Mouse (Mus musculus): ENCODE results near the gene Smtnl1. TPM values are rescaled to one million over a fixed set of nuclear protein-coding genes. Genes with fewer than 3 reads are reported as not detected.
"Not testable (repeated sequence)": the region's sequence is repeated elsewhere in the genome, so short reads cannot be mapped to it uniquely, and the experiment has no call there.

Smtnl1 gene
- total RNA-seq, 2 experiments from 2014 or later, result not detected

DNA sequence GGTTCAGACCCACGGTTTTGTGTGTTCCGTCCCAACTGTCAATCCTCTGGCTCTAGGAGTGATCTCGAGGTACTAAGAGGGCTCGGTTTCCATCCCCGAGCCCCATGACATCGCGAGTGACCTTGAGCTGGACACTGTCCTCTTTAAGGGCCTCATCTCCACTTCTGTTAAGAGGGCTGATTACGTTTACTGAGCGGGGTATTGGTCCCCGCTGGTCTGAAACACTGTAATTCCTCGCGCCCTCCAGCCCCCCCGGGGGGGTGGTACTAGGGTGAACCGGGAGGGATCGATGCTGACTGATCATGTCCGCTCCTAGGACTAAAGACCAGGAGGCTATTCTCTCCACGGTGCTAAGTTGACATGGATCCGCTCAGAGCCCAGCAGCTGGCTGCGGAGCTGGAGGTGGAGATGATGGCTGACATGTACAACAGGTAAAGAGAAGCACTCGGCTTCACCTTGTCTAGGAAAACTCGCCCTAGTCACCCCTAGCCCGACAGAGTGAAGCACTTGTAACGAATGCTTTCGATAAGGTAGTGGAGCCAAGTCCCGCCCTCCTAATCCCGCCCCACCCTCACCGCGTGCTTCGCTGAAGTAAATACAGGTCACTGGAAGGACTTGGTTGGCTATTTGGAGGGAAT, 5.0 kb upstream of the Smtnl1 start:
- TF ChIP-seq CTCF (conservative IDR thresholded peaks at IDR 0.05), result no peak
- H3K27ac ChIP-seq, result peak overlapping the region; percentile 79
- H3K4me3 ChIP-seq, result peak overlapping the region; percentile 97
- DNase-seq (ENCODE audit: low spot score in 2 of 2), result no peak

DNA sequence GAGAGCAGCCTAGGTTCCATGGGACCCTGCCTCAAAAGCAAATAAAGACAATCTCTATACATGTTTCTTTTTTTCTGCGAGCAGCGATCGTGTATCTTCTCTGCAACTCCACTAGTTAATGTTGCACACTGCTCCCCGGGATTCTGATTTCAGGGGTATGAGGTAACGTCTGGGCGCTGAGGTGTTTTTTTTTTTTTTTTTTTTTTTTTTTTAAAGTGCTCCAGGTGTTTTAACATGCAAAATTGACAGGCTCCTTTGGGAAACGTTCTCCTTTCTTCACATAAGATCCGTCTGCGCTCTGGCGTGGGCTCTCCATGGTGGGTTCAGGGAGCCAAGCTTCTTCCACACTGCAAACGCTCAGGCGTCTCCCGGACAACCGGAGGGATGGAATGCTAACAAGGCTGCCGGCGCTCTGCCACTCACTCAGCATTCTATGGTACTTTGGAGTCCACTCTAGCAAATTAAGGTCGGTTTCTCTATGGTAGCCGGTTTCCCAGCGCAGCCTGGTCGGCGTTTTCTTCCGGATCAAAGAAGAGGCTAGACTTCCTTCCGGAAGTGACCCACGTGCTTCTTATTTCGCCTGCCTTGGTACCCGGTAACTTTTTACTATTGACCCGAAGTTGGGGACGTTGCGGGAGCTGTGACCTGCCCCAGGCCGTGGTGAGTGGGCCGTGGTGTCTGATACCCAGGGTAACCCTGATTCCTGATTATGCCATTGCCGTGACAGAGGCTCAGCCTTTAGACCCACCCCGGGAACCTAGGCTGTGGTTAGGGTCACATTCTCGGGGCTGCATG, 4.2 kb upstream of the Smtnl1 start, which contains the start of gene Timm10:
Gene Timm10, plus strand, starts transcription at position 510 of the 795 bp plus-strand sequence.
- DNase-seq (ENCODE audit: low spot score in 2 of 2), result peak; percentile 86 to 95
- H3K27ac ChIP-seq, result peak within 1 kb of the TSS; percentile 79
- H3K4me3 ChIP-seq, result peak within 1 kb of the TSS; percentile 97
- TF ChIP-seq CTCF (conservative IDR thresholded peaks at IDR 0.05), result no peak

DNA sequence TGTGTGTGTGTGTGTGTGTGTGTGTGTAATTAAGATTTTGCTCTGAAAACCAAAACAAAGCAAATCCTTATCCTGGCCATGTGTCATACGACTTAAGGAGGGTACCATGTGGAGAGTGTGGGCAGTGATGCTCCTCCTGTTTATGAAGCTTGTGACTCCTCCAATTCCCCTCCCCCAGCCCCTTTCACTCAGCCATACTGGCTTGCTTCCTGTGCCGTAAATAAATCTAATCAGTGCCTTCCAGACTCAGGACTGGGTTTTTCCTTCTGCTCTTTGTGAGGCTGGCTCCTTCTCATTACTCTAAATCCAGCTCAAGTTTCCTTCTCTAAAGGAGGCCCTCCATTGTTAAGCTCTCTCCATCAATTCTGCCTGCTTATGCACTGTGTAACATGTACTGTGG, 785 bp upstream of the Smtnl1 start:
- H3K27ac ChIP-seq, result no peak overlapping the region
- DNase-seq (ENCODE audit: low spot score in 2 of 2), result peak in 1 of 2 experiments; percentile 38
- no peak overlapping the region for H3K4me3 ChIP-seq
- no peak for TF ChIP-seq CTCF (conservative IDR thresholded peaks at IDR 0.05)

DNA sequence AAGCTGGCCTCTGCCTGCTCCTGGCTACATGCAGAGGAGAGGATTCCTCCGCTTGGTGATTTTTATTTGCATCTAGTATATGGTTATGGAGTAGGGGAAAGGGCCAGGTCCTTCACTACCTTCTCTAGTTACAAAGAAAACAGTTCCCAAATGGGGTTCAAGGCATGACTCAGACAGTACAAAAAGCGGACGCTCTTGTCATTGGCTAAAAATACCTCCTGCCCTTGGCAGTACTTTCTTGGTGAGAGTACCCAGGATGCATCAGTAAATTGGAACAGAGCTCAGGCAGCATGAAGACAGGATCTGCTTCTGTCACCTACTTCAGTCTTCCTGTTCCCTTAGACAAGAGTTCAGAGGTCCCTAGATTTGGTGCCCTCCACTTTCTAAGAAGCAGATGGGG, 2.6 kb downstream of the Smtnl1 start:
- no peak for DNase-seq (ENCODE audit: low spot score in 2 of 2)
- Histone ChIP-seq H3K27ac (no peak overlapping the region), H3K4me3 (no peak overlapping the region)
- no peak for TF ChIP-seq CTCF (conservative IDR thresholded peaks at IDR 0.05)

DNA sequence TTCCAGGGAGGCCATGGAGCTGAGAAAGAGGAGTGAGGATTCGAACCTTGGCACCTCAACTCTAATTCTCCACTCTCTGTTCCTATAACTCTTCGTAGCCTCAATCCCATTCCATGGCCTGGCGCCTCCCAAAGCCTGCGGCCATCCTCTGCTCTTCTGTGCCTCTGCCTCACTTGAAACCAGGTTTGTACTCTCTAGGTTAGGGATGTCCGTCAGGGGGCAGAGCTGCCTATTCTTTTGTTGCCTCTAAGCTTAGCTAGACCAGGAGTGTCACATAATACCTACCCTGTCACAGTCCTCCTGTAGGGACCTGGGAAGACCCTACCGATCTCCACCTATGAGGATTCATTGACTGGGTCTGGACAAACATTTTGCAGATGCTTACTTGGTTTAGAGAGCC, 9.8 kb downstream of the Smtnl1 start:
- Histone ChIP-seq H3K4me3 (no peak overlapping the region), H3K27ac (no peak overlapping the region)
- no peak for DNase-seq (ENCODE audit: low spot score in 2 of 2)
- no peak for TF ChIP-seq CTCF (conservative IDR thresholded peaks at IDR 0.05)

DNA sequence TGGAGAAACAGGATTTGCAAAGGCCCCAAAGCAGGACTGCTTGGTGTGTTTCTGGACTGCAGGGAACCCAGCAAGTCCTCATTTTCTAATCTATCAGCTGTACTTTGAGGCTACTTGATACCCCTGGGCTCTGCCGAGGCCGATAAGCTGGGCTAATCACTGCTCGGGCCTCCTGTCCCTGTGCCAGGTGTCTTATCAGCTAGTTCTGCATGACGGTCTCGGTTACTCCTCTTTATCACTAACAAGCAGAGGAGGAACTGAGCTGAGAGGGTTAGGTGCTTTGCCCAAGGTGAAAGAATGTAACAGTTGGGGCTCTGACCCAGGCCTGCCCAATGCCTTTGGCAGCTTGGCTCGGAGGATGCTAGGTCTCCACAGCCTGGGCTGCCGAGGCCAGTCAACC, 10.6 kb downstream of the Smtnl1 start:
- no peak for TF ChIP-seq CTCF (conservative IDR thresholded peaks at IDR 0.05)
- Histone ChIP-seq H3K27ac (no peak overlapping the region), H3K4me3 (no peak overlapping the region)
- no peak for DNase-seq (ENCODE audit: low spot score in 2 of 2)

DNA sequence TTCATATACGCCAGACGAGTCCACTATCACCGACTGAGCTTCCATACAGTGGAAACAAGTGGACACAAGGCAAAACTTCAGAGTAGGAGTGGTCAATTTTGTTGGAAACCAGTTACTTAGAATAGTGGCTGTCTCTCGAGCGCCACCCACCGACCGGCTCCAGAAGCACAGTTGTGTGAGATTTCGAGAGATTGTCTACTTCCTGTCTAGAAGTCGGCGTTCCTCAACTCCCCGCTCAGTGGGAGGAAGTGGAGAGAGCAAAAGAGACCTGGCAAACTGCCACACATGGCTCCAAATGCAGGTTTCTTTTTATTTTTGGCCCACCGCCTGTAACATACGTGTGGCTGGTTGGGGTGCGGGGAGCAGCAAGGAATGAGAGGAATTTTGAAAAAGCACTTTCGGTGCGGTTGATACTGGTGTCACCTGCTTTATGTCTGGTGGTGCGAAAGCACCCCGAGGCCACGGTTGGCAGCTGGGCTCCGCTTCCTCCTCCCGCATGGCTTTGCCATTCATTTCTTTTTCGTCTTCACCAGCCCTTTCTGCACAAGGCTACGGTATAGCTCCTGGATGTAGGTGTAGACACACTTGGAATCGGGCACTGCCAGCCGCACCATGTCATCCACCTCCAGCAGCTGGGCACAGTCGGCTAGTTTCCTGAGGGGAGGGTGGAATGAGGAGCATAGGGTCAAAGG, 11.4 kb downstream of the Smtnl1 start:
- Histone ChIP-seq H3K27ac (peak overlapping the region; percentile 41; the same call in 1 of the 2 replicates), H3K4me3 (peak overlapping the region; percentile 50)
- peak; percentile 92 for TF ChIP-seq CTCF (conservative IDR thresholded peaks at IDR 0.05)
- peak; percentile 74 to 83 for DNase-seq (ENCODE audit: low spot score in 2 of 2)

DNA sequence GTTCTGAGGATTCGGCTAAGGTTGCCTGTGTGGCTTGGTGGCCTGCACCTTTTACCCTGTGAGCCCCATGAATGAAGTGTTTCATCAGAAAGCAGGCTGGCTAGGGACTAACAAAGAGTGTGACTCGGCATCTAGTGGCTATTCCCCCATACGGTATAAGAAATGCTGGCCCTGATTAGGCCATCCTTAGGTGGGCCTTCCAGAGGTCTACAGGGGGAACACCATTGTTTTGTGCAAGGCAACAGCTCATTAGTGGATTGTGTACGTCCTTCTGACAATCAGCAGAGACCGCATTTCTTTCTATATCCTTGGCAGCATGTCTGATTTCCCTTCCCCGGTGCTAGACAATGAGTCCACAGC, 11.9 kb downstream of the Smtnl1 start:
- no peak for TF ChIP-seq CTCF (conservative IDR thresholded peaks at IDR 0.05)
- H3K4me3 ChIP-seq, result no peak overlapping the region
- no peak for DNase-seq (ENCODE audit: low spot score in 2 of 2)
- H3K27ac ChIP-seq, result no peak overlapping the region

DNA sequence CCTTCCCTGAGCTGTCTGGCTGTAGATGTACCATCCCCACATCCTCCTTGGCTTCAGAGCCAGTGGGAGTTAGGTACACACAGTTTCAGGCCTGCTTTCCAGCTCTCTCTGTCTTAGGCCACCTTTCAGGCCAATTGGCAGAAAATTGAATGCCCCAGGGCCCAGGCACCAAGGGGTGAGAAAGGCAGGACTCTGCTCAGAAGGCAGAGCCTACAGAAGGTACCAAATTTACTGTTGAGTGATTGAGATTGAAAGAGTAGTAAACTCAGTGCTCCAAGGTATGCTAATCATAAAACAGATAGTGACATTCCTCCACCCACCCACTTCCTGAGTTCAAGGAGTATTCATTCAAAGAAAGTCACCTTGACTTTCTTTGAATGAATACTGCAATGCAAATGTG, 13.1 kb downstream of the Smtnl1 start:
- no peak for DNase-seq (ENCODE audit: low spot score in 2 of 2)
- Histone ChIP-seq H3K4me3 (no peak overlapping the region), H3K27ac (no peak overlapping the region)
- TF ChIP-seq CTCF (conservative IDR thresholded peaks at IDR 0.05), result no peak

DNA sequence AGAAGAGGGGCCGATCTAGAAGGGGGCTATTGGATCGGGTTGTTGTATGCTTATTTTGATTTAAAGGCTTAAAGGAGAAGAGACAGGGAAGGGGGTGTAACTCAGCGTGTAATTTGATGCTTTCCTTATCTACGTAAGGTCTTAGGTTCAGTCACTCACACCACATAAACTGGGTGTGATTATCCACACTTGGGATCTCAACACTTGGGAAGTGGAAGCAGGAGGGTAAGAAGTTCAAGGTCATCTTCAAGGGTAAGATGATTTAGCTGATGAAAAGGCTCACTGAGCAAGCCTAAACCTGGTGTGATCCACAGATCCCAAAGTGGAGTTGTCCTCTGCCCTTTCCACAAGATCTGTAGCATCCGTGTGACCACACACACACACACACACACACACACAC, 15.9 kb downstream of the Smtnl1 start:
- H3K4me3 ChIP-seq, result no peak overlapping the region
- no peak overlapping the region for H3K27ac ChIP-seq
- no peak for TF ChIP-seq CTCF (conservative IDR thresholded peaks at IDR 0.05)
- DNase-seq (ENCODE audit: low spot score in 2 of 2), result no peak

DNA sequence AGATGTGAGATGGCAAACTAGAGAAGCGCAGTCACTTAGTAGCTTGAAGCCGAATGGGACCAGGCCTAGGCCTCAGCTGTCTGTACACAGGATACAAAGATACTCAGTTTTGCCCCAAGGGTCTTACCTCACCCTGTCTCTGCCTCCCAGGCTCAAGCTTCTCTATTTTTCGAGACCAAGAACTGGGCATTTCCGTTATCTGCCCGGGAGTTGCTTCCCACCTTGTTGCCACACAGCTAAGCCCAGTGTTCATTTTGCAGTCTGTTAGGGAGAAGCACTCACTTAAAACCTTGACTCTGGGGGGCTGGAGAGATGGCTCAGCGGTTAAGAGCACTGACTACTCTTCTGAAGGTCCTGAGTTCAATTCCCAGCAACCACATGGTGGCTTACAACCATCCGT, 18.5 kb downstream of the Smtnl1 start:
- H3K27ac ChIP-seq, result no peak overlapping the region
- no peak for DNase-seq (ENCODE audit: low spot score in 2 of 2)
- no peak overlapping the region for H3K4me3 ChIP-seq
- TF ChIP-seq CTCF (conservative IDR thresholded peaks at IDR 0.05), result no peak

DNA sequence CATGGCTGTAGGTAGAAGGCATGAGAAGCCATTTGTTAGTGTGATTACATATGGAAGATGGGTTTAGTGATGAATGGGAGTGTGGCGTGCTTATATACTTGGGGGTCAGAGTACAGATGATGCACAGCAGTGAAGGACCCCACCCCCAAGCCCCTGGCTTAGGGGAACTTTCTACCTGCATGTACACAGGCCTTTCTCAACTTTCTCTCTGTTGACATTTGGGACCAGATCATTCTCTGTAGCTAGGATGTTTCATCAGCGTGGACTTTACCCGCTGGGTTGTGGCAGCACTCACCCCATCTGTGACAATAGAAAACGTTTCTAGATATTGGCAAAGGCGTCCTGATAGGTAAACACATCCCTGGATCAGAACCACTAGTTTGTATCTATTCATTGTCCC, 21.2 kb downstream of the Smtnl1 start:
- not testable (repeated sequence) for DNase-seq (ENCODE audit: low spot score in 2 of 2); H3K27ac ChIP-seq; H3K4me3 ChIP-seq

DNA sequence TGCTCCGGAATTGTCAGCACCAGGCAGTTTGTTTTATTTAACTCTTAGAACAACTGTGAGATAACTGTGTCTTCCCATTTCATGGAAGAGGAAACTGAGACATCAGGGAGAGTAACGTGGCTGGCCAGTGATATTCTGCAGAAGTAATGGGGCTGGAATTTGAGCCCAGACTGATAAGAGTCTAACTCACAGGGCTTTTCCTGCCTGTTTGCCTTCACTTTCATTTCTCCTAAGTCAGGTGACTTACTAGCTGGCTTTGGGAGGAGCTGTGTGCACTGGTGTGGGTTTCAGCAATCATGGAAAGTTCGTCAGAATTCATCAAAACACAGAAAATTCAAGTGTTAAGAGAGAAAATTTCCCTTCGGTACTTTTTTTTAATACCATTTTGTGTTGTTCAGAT, 22.1 kb downstream of the Smtnl1 start:
- TF ChIP-seq CTCF (conservative IDR thresholded peaks at IDR 0.05), result no peak
- H3K4me3 ChIP-seq, result no peak overlapping the region
- no peak overlapping the region for H3K27ac ChIP-seq
- DNase-seq (ENCODE audit: low spot score in 2 of 2), result no peak

Data from layer of hippocampus, adult 2 months (tissue).